Mouse (Mus musculus) E14TG2a.4 (cell line): ENCODE measurements around the gene Pank3.
A peak's percentile ranks its signal among the peaks of the same experiment; 100 is the strongest.
"Not testable (repeated sequence)": the region's sequence is repeated elsewhere in the genome, so short reads cannot be mapped to it uniquely, and the experiment has no call there.

Source experiments
- H3K27me3 ChIP-seq: 2 replicates; pipeline ENCODE4 v1.6.1; 2014; ENCODE audit warnings: low read length, control low read depth; ENCODE audit not compliant: insufficient read depth
- H3K36me3 ChIP-seq: 2 replicates; pipeline ENCODE4 v1.6.1; 2014; ENCODE audit warnings: low read length, control low read depth; ENCODE audit not compliant: insufficient read depth
- H3K4me1 ChIP-seq: replicated peaks from 2 replicates; pipeline ENCODE4 v1.6.1; 2014; ENCODE audit warnings: low read depth, low read length, control low read depth
- H3K4me3 ChIP-seq: replicated peaks from 2 replicates; pipeline ENCODE4 v1.5.1; 2014; ENCODE audit warnings: mild to moderate bottlenecking, low read length
- H3K9me3 ChIP-seq: 2 replicates; pipeline ENCODE4 v1.6.1; 2014; ENCODE audit warnings: low read length, control low read depth
- CTCF ChIP-seq: conservative IDR thresholded peaks from 2 replicates; pipeline ENCODE4 v1.5.1; 2014; ENCODE audit warnings: low read length
- NANOG ChIP-seq: IDR thresholded peaks from 2 replicates; pipeline ENCODE4 v1.6.1; 2014; ENCODE audit warnings: borderline replicate concordance, low read length, mixed read lengths
- POU5F1 ChIP-seq: IDR thresholded peaks from 2 replicates; pipeline ENCODE4 v1.6.1; 2014; ENCODE audit warnings: low read length, borderline replicate concordance

Pank3 gene

GRCm38 (mm10) chr11:35832139-35832538 lies 62.9 kb downstream of the Pank3 start:
- H3K4me1 ChIP-seq, result peaks cover 46% of the 10 kb centered on the region
- no peak for TF ChIP-seq NANOG
- TF ChIP-seq POU5F1, result no peak
- no peak for TF ChIP-seq CTCF
- peak overlapping the region; percentile 99; the same call in 1 of the 2 replicates for H3K4me3 ChIP-seq
- peaks cover 71% of the 10 kb centered on the region for H3K36me3 ChIP-seq
- no peaks in the 10 kb centered on the region for H3K27me3 ChIP-seq
- H3K9me3 ChIP-seq, result no peaks in the 10 kb centered on the region

GRCm38 (mm10) chr11:35833270-35833669 lies 64.0 kb downstream of the Pank3 start:
- H3K36me3 ChIP-seq, result peaks cover 70% of the 10 kb centered on the region
- no peak for TF ChIP-seq CTCF
- TF ChIP-seq POU5F1, result no peak
- no peak for TF ChIP-seq NANOG
- peaks cover 58% of the 10 kb centered on the region for H3K4me1 ChIP-seq
- no peaks in the 10 kb centered on the region for H3K27me3 ChIP-seq
- no peaks in the 10 kb centered on the region for H3K9me3 ChIP-seq
- H3K4me3 ChIP-seq, result peak overlapping the region; percentile 99

GRCm38 (mm10) chr11:35834022-35834760 lies 64.9 kb downstream of the Pank3 start, which contains the start of gene Rars:
TSS of gene Rars (minus strand) at chr11:35834506.
- TF ChIP-seq POU5F1 (no peak), CTCF (peak; percentile 95)
- H3K4me3 ChIP-seq, result peak within 1 kb of the TSS; percentile 99
- no peaks in the 10 kb centered on the region for H3K9me3 ChIP-seq
- no peaks in the 10 kb centered on the region for H3K27me3 ChIP-seq
- H3K36me3 ChIP-seq, result peaks cover 64% of the 10 kb centered on the region
- peaks cover 67% of the 10 kb centered on the region for H3K4me1 ChIP-seq

GRCm38 (mm10) chr11:35837156-35838126 lies 68.2 kb downstream of the Pank3 start:
- Histone ChIP-seq H3K36me3 (peaks cover 42% of the 10 kb centered on the region), H3K4me3 (peak overlapping the region; percentile 57; the same call in 1 of the 2 replicates), H3K27me3 (no peaks in the 10 kb centered on the region), H3K9me3 (no peaks in the 10 kb centered on the region), H3K4me1 (peaks cover 69% of the 10 kb centered on the region)
- TF ChIP-seq CTCF (peak; percentile 36), POU5F1 (no peak)

GRCm38 (mm10) chr11:35838345-35839338 lies 69.4 kb downstream of the Pank3 start:
- Histone ChIP-seq H3K27me3 (no peaks in the 10 kb centered on the region), H3K9me3 (no peaks in the 10 kb centered on the region), H3K4me3 (peak overlapping the region; percentile 79), H3K36me3 (peaks cover 37% of the 10 kb centered on the region), H3K4me1 (peaks cover 63% of the 10 kb centered on the region)
- TF ChIP-seq POU5F1 (no peak), NANOG (no peak), CTCF (no peak)

- Histone ChIP-seq H3K9me3 (no peaks in the 10 kb centered on the region), H3K4me1 (peaks cover 71% of the 10 kb centered on the region), H3K27me3 (no peaks in the 10 kb centered on the region), H3K4me3 (peak overlapping the region; percentile 79), H3K36me3 (peaks cover 38% of the 10 kb centered on the region)
- TF ChIP-seq NANOG (no peak), CTCF (peak; percentile 90), POU5F1 (no peak)
Observed at GRCm38 (mm10) chr11:35840282-35840681, 71.0 kb downstream of the Pank3 start.

GRCm38 (mm10) chr11:35840806-35841205 lies 71.5 kb downstream of the Pank3 start:
- not testable (repeated sequence) for H3K27me3 ChIP-seq

More at GRCm38 (mm10) chr11:35840806-35841205, 71.5 kb downstream of the Pank3 start:
- H3K36me3 ChIP-seq, result peaks cover 38% of the 10 kb centered on the region
- H3K4me3 ChIP-seq, result peak overlapping the region; percentile 79
- H3K4me1 ChIP-seq, result peaks cover 69% of the 10 kb centered on the region
- H3K9me3 ChIP-seq, result not testable (repeated sequence)
